Mouse (Mus musculus) spleen, adult 2 months (tissue): ENCODE data around the gene Ms4a8a. TPM values are rescaled to one million over a fixed set of nuclear protein-coding genes. Genes with fewer than 3 reads are reported as not detected.

Source experiments
- DNase-seq, 2 experiments: peaks; one replicate each; pipeline versions ENCODE4 v3.0.0 to v3.0.0-alpha.2; 2012 to 2021; ENCODE audit warnings: low spot score in 2 of 2, low read depth in 1 of 2
- H3K27ac ChIP-seq: fragments of 200-500 bp; 2 replicates; pipeline ENCODE4 v1.5.1; 2012; ENCODE audit warnings: low read length, inconsistent platforms; ENCODE audit not compliant: insufficient read depth
- H3K27me3 ChIP-seq: fragments of 200-500 bp; 2 replicates; pipeline ENCODE4 v1.6.1; 2012; ENCODE audit warnings: mild to moderate bottlenecking, moderate library complexity, low read length, inconsistent platforms; ENCODE audit not compliant: control insufficient read depth, insufficient read depth
- H3K36me3 ChIP-seq: fragments of 200-500 bp; 2 replicates; pipeline ENCODE4 v1.6.1; 2012; ENCODE audit warnings: mild to moderate bottlenecking, low read length, inconsistent platforms; ENCODE audit not compliant: control insufficient read depth, insufficient read depth
- H3K4me1 ChIP-seq: fragments of 200-500 bp; 2 replicates; pipeline ENCODE4 v1.6.1; 2011; ENCODE audit warnings: inconsistent platforms; ENCODE audit not compliant: control insufficient read depth, insufficient read depth, insufficient read length
- H3K4me3 ChIP-seq: fragments of 200-500 bp; 2 replicates; pipeline ENCODE4 v1.5.1; 2011; ENCODE audit warnings: mild to moderate bottlenecking, inconsistent platforms; ENCODE audit not compliant: insufficient read depth, insufficient read length; ENCODE audit errors: extremely low read depth
- CTCF ChIP-seq: fragments of 200-500 bp; IDR thresholded peaks from 2 replicates; pipeline ENCODE4 v1.5.1; 2011; ENCODE audit warnings: mild to moderate bottlenecking, inconsistent platforms; ENCODE audit not compliant: insufficient read depth, insufficient read length, insufficient replicate concordance; ENCODE audit errors: extremely low read depth
- POLR2A ChIP-seq: fragments of 200-500 bp; IDR thresholded peaks from 2 replicates; pipeline ENCODE4 v1.6.1; 2011; ENCODE audit warnings: low read depth, low read length, inconsistent platforms
- WGBS: fragments of 180-500 bp; shearing (Covaris S2); methylation state at CpG from one replicate; pipeline ENCODE4 v1.1.7; 2018; 5-methylcytosine and 5-hydroxymethylcytosine counted together
- polyA plus RNA-seq: library from polyadenylated mRNA; depleted of rRNA; stranded (reverse); fragments of >200 nt; gene quantifications from 2 replicates; pipeline ENCODE4 v1.2.3, GENCODE M21; 2012; rRNA removed

The Ms4a8a gene
- polyA plus RNA-seq, 1 experiment, result 2.1 TPM

- no peaks in the 10 kb centered on the region for H3K27me3 ChIP-seq
- DNase-seq, result no peak
- H3K4me3 ChIP-seq, result no peak overlapping the region
- H3K4me1 ChIP-seq, result no peaks in the 10 kb centered on the region
- TF ChIP-seq CTCF (no peak), POLR2A (no peak)
- H3K27ac ChIP-seq, result no peak overlapping the region
- H3K36me3 ChIP-seq, result no peaks in the 10 kb centered on the region
Observed at GRCm38 (mm10) chr19:11022382-11022781, 58.5 kb downstream of the Ms4a8a start.

DNA sequence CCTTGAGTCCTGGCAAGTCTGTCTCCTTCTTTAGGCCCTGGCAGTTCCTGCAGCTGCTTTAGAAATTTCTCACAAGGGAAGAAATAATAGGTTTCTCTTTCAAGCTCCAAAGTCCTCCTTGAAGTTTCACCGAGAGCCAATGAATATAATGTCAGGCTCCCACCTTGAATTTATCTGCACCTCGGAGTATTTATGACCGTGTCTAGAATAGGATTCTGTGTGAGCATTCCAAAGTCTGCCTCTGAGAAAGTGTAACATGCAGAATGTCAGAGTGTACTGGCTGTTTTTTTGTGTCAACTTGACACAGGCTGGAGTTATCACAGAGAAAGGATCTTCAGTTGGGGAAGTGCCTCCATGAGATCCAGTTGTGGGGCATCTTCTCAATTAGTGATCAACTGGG, 63.0 kb downstream of the Ms4a8a start, which contains the start of gene Ms4a18:
TSS of gene Ms4a18 (minus strand) at position 141 of the 400 bp plus-strand sequence.
- H3K4me1 ChIP-seq, result no peaks in the 10 kb centered on the region
- TF ChIP-seq POLR2A (no peak), CTCF (no peak)

More for the DNA sequence above, 63.0 kb downstream of the Ms4a8a start, which contains the start of gene Ms4a18:
- 86% methylated on average over 3 of the region's 3 CpGs for WGBS
- DNase-seq, result no peak
- no peaks in the 10 kb centered on the region for H3K36me3 ChIP-seq
- H3K27me3 ChIP-seq, result no peaks in the 10 kb centered on the region
- no peak within 1 kb of the TSS for H3K4me3 ChIP-seq
- no peak within 1 kb of the TSS for H3K27ac ChIP-seq

Other genes with a start within 250 kb of the Ms4a8a start
- gene Slc15a3, start 241.4 kb downstream of the Ms4a8a start, polyA plus RNA-seq, result 39.7 and 45.4 TPM in 2 replicates
- 4.9 TPM in 2 replicates for gene Tmem132a, start 211.2 kb downstream of the Ms4a8a start, polyA plus RNA-seq
- gene Tmem109, start 199.1 kb downstream of the Ms4a8a start, polyA plus RNA-seq, result 45.8 and 47.9 TPM in 2 replicates
- gene Prpf19, start 185.9 kb downstream of the Ms4a8a start, polyA plus RNA-seq, result 146 and 181 TPM in 2 replicates
- gene Zp1, start 160.5 kb downstream of the Ms4a8a start, polyA plus RNA-seq, result 0.04 TPM in 2 replicates
- gene Ptgdr2, start 143.9 kb downstream of the Ms4a8a start, polyA plus RNA-seq, result 0.54 and 0.82 TPM in 2 replicates
- 4.3 and 5.8 TPM in 2 replicates for gene Ccdc86, start 131.8 kb downstream of the Ms4a8a start, polyA plus RNA-seq
- not detected in 2 replicates for gene Ms4a10, start 106.4 kb downstream of the Ms4a8a start, polyA plus RNA-seq
- 0.06 and 0.35 TPM in 2 replicates for gene Ms4a15, start 87.9 kb downstream of the Ms4a8a start, polyA plus RNA-seq
- gene Ms4a18, start 63.1 kb downstream of the Ms4a8a start, polyA plus RNA-seq, result not detected in 2 replicates
- not detected in 2 replicates for gene 1700017D01Rik, start 49.8 kb upstream of the Ms4a8a start, polyA plus RNA-seq
- not detected in 2 replicates for gene 1700025F22Rik, start 84.2 kb upstream of the Ms4a8a start, polyA plus RNA-seq
- not detected in 2 replicates for gene Ms4a13, start 115.6 kb upstream of the Ms4a8a start, polyA plus RNA-seq
- not detected in 2 replicates for gene Ms4a12, start 151.3 kb upstream of the Ms4a8a start, polyA plus RNA-seq
- 28.9 and 38.4 TPM in 2 replicates for gene Ms4a1, start 185.1 kb upstream of the Ms4a8a start, polyA plus RNA-seq
- gene Ms4a5, start 202.8 kb upstream of the Ms4a8a start, polyA plus RNA-seq, result not detected in 2 replicates
- gene Ms4a14, start 233.4 kb upstream of the Ms4a8a start, polyA plus RNA-seq, result 0.15 and 0.48 TPM in 2 replicates